In the genomic region with DNA sequence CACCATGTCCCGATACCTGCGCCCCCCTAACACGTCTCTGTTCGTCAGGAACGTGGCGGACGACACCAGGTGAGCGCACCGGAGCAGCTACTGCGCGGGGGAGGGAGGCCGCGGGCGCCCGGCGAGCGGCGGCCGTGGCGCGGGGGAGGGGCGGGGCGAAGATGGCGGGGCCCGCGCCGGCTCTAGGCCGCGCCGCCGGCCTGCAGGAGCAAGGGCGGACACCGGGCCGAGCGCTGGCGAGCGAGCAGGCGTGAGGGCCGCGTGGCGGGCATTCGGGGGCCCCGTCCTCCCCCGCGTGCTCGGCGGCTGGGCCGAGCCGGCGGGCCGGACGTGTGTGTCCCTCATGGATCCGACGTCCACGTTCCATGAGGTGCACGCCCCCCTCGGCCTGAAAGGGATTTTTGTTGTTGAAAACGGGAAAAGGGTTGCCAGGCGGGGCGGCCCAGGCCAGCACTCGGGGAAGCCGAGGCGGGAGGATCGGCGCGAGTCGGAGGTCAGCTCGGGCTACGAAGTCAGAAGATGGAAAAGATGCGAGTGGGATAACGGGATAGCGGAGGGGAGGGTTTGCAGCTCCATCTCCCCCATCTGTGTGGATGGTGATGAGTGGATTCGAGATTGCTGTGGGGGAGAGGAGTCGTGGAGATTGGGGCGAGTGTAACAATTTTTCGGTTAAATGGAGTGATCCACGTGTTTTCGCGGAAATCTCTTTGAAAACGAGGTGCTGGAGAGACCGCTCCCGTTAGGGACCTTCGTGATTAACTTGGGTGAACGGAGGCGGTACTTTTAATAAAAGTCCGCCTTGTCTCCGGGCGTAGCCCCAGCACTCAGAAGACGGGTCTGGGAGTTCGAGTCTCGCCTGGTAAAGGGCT, we compare ENCODE assay signal across 1 mouse cellular context.
TF ChIP-seq lines count a peak whose summit lies in the region.

No protein-coding gene starts in this region.

TF ChIP-seq in C2C12, 6 proteins besides CTCF, POLR2A, EP300 and RAD21:
- TF ChIP-seq MYOG (IDR thresholded peaks at IDR 0.05; ENCODE audit: control insufficient read depth, extremely low read depth, insufficient read length) (no peak), USF1 (IDR thresholded peaks at IDR 0.05; ENCODE audit: low read depth) (no peak), CEBPB (IDR thresholded peaks at IDR 0.05; ENCODE audit: low read depth) (no peak), MAX (IDR thresholded peaks at IDR 0.05) (no peak), FOSL1 (IDR thresholded peaks at IDR 0.05; ENCODE audit: insufficient read depth, low read length, poor library complexity, severe bottlenecking) (no peak), MYOD1 (IDR thresholded peaks at IDR 0.05; ENCODE audit: control insufficient read depth, insufficient read length, low read depth) (no peak)
TF ChIP-seq in C2C12: peak in this region for 0.
